Mouse (Mus musculus) gastrocnemius, adult 8-10 months (tissue): ENCODE data around the gene Pdlim5. TPM values are rescaled to one million over a fixed set of nuclear protein-coding genes. Genes with fewer than 3 reads are reported as not detected.
"Not testable (repeated sequence)": the region's sequence is repeated elsewhere in the genome, so short reads cannot be mapped to it uniquely, and the experiment has no call there.

Experiments
- DNase-seq, 2 experiments: peaks; one replicate each; pipeline ENCODE4 v3.0.0; 2022; ENCODE audit warnings: low spot score in 2 of 2
- total RNA-seq, 4 experiments: library from RNA; stranded (reverse); gene quantifications; 2 replicates each; pipeline ENCODE4 v1.2.4; 2022

The Pdlim5 gene
- total RNA-seq, 4 experiments from 2014 or later: 455 to 713 (median 513) TPM

GRCm38 (mm10) chr3:142191627-142192026, 203.9 kb downstream of the Pdlim5 start:
- not testable (repeated sequence) for DNase-seq

Other genes starting within 250 kb of the Pdlim5 start
- gene Bmpr1b, start 226.3 kb downstream of the Pdlim5 start, total RNA-seq: 1 to 10 TPM; 7.0 to 8.8 (median 7.7) TPM
- gene Gbp5, start 98.3 kb upstream of the Pdlim5 start, total RNA-seq: 1 to 10 TPM; 1.7 to 3.7 (median 2.1) TPM
- 1 to 10 TPM; 3.0 to 7.7 (median 5.5) TPM for gene Gbp7, start 134.6 kb upstream of the Pdlim5 start, total RNA-seq
- gene Gbp3, start 164.3 kb upstream of the Pdlim5 start, total RNA-seq: 1 to 10 TPM; 2.2 to 3.3 (median 2.6) TPM
- gene Gbp2b, start 199.2 kb upstream of the Pdlim5 start, total RNA-seq: not detected
- 1 to 10 TPM; 2.1 to 3.7 (median 2.8) TPM for gene Gbp2, start 224.9 kb upstream of the Pdlim5 start, total RNA-seq